Mouse (Mus musculus) megakaryocyte, adult 5-6 weeks (primary cell): ENCODE data around the gene Pth. TPM values are rescaled to one million over a fixed set of nuclear protein-coding genes. Genes with fewer than 3 reads are reported as not detected.

Experiments
- total RNA-seq, 2 experiments: library from RNA; stranded (forward) in 1 of 2; stranded (reverse) in 1 of 2; fragments of 153-499, 151-499 nt in 1 of 2; fragments of 221-1000, 200-1000 nt in 1 of 2; gene quantifications; 2 replicates each; pipeline versions ENCODE4 v1.2.3 to v1.2.4; 2015 to 2017

Pth gene
- total RNA-seq, 2 experiments from 2014 or later, result not detected

Other genes starting within 250 kb of the Pth start
- gene Arntl, start 181.1 kb downstream of the Pth start, total RNA-seq (2015), result 7.3 and 8.9 TPM in 2 replicates
- 8.3 and 9.5 TPM in 2 replicates for gene Arntl, start 181.1 kb downstream of the Pth start, total RNA-seq (2017)
- 18.9 and 24.2 TPM in 2 replicates for gene Btbd10, start 19.2 kb downstream of the Pth start, total RNA-seq (2015)
- 27.6 and 30.9 TPM in 2 replicates for gene Btbd10, start 19.2 kb downstream of the Pth start, total RNA-seq (2017)
- gene Far1, start 125.3 kb upstream of the Pth start, total RNA-seq (2015), result 228 and 233 TPM in 2 replicates
- 225 and 231 TPM in 2 replicates for gene Far1, start 125.3 kb upstream of the Pth start, total RNA-seq (2017)